Mouse (Mus musculus): Measurements from ENCODE around the gene Sgip1.

GRCm38 (mm10) chr4:102773225-102773624 is 32.1 kb downstream of the Sgip1 start:
- TF ChIP-seq CTCF (IDR thresholded peaks at IDR 0.05; ENCODE audit: low read depth, low read length) (no peak), TAL1 (conservative IDR thresholded peaks at IDR 0.05; ENCODE audit: low read depth, low read length) (no peak)
